Mouse (Mus musculus): ENCODE measurements around the gene Tmem62. TPM values are rescaled to one million over a fixed set of nuclear protein-coding genes. Genes with fewer than 3 reads are reported as not detected.
"Not testable (repeated sequence)": the region's sequence is repeated elsewhere in the genome, so short reads cannot be mapped to it uniquely, and the experiment has no call there.

Tmem62 gene
- polyA plus RNA-seq, 1 experiment from 2014 or later, result 4.1 TPM

DNA sequence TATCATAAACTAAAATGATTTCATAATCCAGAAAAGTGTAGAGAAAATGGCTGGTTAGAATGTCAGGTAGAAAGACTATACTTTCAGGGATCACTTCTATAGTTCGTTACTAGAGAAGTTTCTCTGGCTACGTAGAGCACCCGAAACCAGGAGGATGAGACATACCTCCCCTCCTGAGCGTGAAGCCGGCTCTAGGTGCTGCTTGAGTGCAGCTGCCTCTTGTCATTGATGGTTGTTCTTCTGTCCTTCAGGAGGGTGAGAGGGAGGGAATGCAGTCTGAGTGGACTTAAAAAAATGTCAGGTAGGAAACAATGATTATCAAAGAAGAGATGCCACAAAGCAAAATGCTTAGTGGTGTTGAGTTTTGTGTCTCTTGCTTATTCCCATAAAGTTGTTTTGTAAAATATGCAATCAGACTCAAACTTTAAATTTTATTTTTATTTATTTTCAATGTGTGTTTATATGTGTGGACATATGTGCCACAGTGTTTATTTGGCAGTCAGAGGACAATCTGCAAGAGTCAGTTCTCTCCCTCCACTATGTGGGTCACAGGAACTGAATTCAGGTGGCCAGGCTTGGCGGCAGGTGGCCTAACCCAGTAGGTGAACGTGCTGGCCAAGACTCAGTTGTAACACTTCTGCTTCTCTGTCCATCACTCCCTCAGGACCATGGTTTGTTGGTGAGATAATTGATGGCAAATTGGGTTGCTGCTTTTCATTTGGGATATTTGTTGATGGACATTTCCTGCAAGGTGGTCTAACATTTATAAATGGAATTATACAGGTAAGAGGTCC, 27.4 kb downstream of the Tmem62 start:
- no peak for DNase-seq (ENCODE audit: low spot score)
- 86% methylated on average over 7 of the region's 7 CpGs for WGBS
- H3K4me3 ChIP-seq, result no peak overlapping the region
- peaks cover 13% of the 10 kb centered on the region for H3K4me1 ChIP-seq (replicated peaks)
- no peaks in the 10 kb centered on the region for H3K9me3 ChIP-seq
- H3K27me3 ChIP-seq (ENCODE audit: insufficient read depth, poor library complexity, severe bottlenecking), result no peaks in the 10 kb centered on the region
- no peaks in the 10 kb centered on the region for H3K36me3 ChIP-seq
- H3K27ac ChIP-seq, result no peak overlapping the region

DNA sequence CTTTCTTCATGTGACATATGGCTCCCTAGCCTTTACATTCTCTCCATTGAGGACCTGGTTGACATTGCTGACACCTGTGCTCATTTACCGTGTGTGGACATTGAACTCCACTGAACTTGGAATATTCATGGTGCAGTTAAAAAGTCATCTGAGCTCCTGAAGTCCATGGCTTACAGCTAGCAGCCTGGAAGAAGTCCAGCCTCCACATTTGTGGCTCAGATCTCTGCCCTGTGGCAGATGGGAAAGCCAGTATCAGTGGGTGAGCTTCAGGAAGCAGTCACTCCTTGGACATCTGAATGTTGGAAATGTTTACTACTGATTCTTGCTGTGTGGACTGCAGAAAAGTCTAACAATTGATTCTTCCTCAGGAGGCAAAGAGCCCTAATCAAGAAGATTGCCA, 30.2 kb downstream of the Tmem62 start:
- Histone ChIP-seq H3K4me3 (no peak overlapping the region), H3K27ac (no peak overlapping the region), H3K9me3 (no peaks in the 10 kb centered on the region), H3K27me3 (ENCODE audit: insufficient read depth, poor library complexity, severe bottlenecking) (no peaks in the 10 kb centered on the region), H3K36me3 (peaks cover 12% of the 10 kb centered on the region), H3K4me1 (replicated peaks) (peaks cover 16% of the 10 kb centered on the region)
- WGBS, result 87% methylated on average over 1 of the region's 1 CpGs
- no peak for DNase-seq (ENCODE audit: low spot score)

DNA sequence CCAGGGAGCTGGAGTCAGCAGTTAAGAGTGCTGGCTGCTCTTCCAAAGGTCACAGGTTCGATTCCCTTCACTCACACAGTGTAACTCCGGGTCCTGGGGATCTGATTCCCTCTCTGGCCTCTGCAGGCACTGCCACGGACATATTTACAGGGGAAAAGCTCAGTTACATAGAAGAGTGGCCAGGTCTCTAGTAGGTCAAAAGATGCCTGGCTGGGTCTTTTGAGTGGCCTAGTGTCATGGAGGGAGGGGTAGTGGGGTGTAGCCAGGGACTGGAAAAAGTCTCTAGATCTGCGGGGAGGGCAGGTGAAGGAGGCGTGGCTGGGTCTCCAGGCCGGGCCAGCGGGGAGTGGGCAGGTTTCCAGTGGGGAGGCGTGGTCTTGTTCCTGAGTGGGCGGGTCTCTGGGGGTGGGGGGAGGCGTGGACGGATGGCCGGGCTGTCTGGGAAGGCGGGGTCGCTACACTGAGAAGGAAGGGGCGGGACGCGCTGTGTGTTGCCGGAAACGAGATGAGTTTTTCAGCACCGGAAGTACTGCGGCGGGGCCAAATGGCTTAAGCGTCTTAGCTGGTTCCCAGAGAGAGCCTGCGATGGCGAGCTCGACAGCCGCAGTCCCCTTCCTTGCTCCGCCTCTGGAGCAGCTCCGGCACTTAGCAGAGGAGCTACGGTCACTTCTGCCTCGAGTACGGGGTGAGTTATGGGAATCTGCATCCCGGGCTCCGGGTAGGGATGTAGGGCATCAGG, 31.3 kb downstream of the Tmem62 start, which contains the start of gene Ccndbp1:
Ccndbp1 (plus strand) TSS at position 479 of the 739 bp plus-strand sequence.
- Histone ChIP-seq H3K9me3 (no peaks in the 10 kb centered on the region), H3K27ac (peak within 1 kb of the TSS; percentile 83), H3K4me1 (replicated peaks) (peaks cover 16% of the 10 kb centered on the region), H3K4me3 (peak within 1 kb of the TSS; percentile 84), H3K27me3 (ENCODE audit: insufficient read depth, poor library complexity, severe bottlenecking) (no peaks in the 10 kb centered on the region), H3K36me3 (peaks cover 21% of the 10 kb centered on the region)
- WGBS, result 3% methylated on average over 34 of the region's 34 CpGs
- peak; percentile 91 for DNase-seq (ENCODE audit: low spot score)

DNA sequence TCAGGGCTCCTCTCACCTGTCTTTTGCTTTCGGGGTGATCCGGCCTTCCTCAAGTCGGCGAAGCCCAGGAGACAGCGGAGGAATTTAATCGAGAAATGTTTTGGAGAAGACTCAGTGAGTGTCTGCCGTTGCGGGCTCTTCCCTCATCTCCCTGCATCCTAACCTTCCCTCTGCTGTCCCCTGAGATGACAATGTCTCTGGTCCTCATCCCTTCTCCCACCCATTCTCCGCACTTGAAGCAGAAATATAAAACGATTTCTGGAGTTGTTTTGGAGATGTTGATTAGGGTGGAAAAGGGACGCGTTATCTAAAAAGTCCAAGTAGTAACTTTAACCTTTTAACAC, 31.8 kb downstream of the Tmem62 start:
- peak overlapping the region; percentile 83 for H3K27ac ChIP-seq
- H3K27me3 ChIP-seq (ENCODE audit: insufficient read depth, poor library complexity, severe bottlenecking), result no peaks in the 10 kb centered on the region
- peaks cover 16% of the 10 kb centered on the region for H3K4me1 ChIP-seq (replicated peaks)
- H3K36me3 ChIP-seq, result peaks cover 22% of the 10 kb centered on the region
- WGBS, result 3% methylated on average over 12 of the region's 12 CpGs
- DNase-seq (ENCODE audit: low spot score), result no peak
- H3K4me3 ChIP-seq, result peak overlapping the region; percentile 84
- no peaks in the 10 kb centered on the region for H3K9me3 ChIP-seq

DNA sequence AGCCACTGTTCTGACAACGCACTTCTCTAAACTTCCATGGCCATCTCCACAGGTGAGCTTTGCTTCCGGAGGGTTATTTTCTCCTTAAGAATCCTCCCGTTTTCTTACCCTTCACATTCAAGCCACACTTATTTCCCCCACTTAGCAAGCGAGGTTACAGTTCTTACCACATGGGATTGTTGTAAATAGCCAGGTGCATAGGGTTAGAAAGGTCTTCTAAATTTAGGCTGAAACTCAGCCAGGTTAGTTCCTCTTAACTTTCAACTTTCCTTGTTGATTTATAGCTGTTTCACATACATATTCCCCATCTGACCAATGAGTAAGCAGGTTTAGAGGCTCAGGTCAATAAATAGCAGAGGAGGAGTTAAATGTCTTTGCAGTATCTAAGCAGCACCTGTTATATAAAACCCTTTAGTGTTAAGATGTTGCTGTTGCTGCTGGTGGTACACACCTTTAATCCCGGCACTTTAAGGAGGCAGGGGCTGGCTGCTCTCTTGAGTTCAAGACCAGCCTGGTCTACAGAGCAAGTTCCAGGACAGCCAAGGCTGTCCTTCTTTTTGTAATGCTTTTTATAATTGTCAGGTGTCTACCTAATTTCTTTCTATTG, 32.4 kb downstream of the Tmem62 start:
- Histone ChIP-seq H3K9me3 (no peaks in the 10 kb centered on the region), H3K4me3 (peak overlapping the region; percentile 84), H3K36me3 (peaks cover 27% of the 10 kb centered on the region), H3K27ac (no peak overlapping the region), H3K4me1 (replicated peaks) (peaks cover 16% of the 10 kb centered on the region), H3K27me3 (ENCODE audit: insufficient read depth, poor library complexity, severe bottlenecking) (no peaks in the 10 kb centered on the region)
- 23% methylated on average over 5 of the region's 5 CpGs for WGBS
- DNase-seq (ENCODE audit: low spot score), result no peak

DNA sequence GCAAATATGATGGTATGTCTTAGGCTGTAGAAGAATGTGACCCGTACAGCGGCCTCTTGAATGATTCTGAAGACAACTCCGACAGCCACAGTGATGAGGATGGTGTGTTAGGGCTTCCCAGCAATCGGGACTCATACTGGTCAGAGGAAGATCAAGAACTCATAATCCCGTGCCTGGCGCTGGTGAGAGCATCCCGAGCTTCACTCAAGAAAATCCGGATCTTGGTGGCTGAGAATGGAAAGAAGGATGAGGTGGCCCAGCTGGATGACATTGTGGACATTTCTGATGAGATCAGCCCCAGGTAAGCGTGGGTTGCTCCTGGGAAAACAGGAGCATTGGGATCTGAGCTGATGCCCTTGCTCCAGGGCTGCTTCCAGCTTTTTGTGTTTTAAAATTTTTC, 35.9 kb downstream of the Tmem62 start:
- Histone ChIP-seq H3K27me3 (ENCODE audit: insufficient read depth, poor library complexity, severe bottlenecking) (no peaks in the 10 kb centered on the region), H3K4me3 (no peak overlapping the region), H3K27ac (no peak overlapping the region), H3K9me3 (peaks cover under 1% of the 10 kb centered on the region; the same call in 1 of the 2 replicates), H3K36me3 (peaks cover 58% of the 10 kb centered on the region), H3K4me1 (replicated peaks) (peaks cover 16% of the 10 kb centered on the region)
- 94% methylated on average over 9 of the region's 9 CpGs for WGBS
- DNase-seq (ENCODE audit: low spot score), result no peak

DNA sequence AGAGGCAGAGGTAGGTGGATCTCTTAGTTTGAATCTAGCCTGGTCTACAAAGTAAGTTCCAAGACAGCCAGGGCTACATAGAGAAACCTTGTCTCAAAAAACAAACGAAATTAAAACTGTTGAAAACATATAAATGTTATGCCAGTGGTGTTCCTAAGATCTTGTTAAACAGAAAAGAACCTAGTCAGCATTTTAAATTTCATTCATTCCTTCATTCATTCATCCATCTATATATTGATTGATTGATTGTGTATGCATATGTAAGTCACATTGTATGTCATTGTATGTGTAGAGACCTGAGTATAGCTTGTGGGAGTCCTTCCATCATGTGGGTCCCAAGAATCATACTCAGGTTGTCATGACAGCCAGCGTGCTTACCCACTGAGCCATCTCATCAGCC, 38.7 kb downstream of the Tmem62 start:
- 90% methylated on average over 2 of the region's 2 CpGs for WGBS
- DNase-seq (ENCODE audit: low spot score), result no peak
- peaks cover 3% of the 10 kb centered on the region; the same call in 1 of the 2 replicates for H3K9me3 ChIP-seq
- no peak overlapping the region for H3K4me3 ChIP-seq
- H3K27me3 ChIP-seq (ENCODE audit: insufficient read depth, poor library complexity, severe bottlenecking), result no peaks in the 10 kb centered on the region
- H3K27ac ChIP-seq, result no peak overlapping the region
- no peaks in the 10 kb centered on the region for H3K4me1 ChIP-seq (replicated peaks)
- peaks cover 64% of the 10 kb centered on the region for H3K36me3 ChIP-seq

DNA sequence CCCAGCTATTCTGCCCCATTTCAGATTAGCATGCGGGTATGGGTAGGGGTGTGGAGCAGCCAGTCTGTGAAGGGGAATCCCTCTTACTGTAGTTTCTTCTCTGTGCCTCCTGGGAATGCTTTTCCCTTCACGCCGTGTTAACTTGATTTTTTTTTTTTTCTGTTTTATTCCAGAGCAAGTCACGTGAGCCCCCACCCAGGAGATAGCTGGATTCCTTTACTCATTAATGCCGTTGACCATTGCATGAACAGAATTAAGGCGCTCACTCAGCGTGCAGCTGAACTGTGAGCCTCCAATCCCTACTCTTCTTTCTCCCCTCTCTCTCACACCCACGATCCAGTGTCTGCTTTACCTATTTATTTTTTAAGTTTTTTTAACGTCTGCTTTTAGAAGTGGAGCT, 39.4 kb downstream of the Tmem62 start:
- Histone ChIP-seq H3K27ac (no peak overlapping the region), H3K4me3 (no peak overlapping the region), H3K4me1 (replicated peaks) (no peaks in the 10 kb centered on the region), H3K9me3 (peaks cover 3% of the 10 kb centered on the region; the same call in 1 of the 2 replicates), H3K27me3 (ENCODE audit: insufficient read depth, poor library complexity, severe bottlenecking) (no peaks in the 10 kb centered on the region), H3K36me3 (peaks cover 60% of the 10 kb centered on the region)
- no peak for DNase-seq (ENCODE audit: low spot score)
- WGBS, result 86% methylated on average over 9 of the region's 9 CpGs

DNA sequence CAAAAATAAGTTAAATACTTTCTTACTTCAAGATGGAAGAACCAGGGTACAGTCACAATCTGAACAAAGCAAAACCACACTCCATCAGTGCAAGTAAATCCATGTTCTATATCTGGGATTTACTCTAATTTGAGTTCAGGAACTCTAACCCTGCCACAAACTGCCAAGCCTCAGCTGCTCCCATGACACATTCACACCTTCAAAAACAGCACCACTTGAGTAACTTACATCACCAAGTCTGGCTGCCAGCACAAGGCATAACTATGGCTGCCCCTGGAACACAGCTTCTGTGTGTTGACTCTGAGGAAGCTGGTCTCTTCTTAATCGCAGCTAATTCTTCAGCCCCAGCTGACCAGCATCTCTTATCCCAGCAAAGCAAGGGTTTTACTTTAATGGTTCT, 40.3 kb downstream of the Tmem62 start:
- Histone ChIP-seq H3K27me3 (ENCODE audit: insufficient read depth, poor library complexity, severe bottlenecking) (no peaks in the 10 kb centered on the region), H3K36me3 (peaks cover 51% of the 10 kb centered on the region), H3K27ac (no peak overlapping the region), H3K4me3 (no peak overlapping the region), H3K9me3 (peaks cover 3% of the 10 kb centered on the region; the same call in 1 of the 2 replicates), H3K4me1 (replicated peaks) (no peaks in the 10 kb centered on the region)
- no peak for DNase-seq (ENCODE audit: low spot score)
- 86% methylated on average over 1 of the region's 1 CpGs for WGBS

DNA sequence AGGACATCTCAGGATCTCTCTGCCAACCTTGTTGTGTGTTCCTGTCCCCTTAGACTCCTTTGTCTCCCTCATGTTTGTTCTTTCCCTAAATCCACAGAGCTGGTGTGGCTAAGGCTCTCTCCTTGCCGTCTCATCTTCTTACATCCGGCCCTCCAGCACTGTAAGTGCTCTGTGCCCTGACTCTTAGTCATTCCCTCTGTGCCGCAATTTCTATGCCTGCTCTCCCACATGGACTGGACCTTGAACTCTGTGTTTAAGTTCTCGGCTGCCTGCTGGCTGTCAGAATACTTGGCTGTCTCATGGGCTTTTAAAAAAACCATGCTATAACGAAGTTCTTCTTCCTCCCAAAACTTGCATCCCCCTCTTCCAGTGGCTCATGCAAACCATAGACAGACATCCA, 46.1 kb downstream of the Tmem62 start:
- Histone ChIP-seq H3K4me1 (replicated peaks) (no peaks in the 10 kb centered on the region), H3K9me3 (no peaks in the 10 kb centered on the region; the same call in 1 of the 2 replicates), H3K27me3 (ENCODE audit: insufficient read depth, poor library complexity, severe bottlenecking) (no peaks in the 10 kb centered on the region), H3K4me3 (no peak overlapping the region), H3K27ac (no peak overlapping the region), H3K36me3 (peaks cover 3% of the 10 kb centered on the region)
- DNase-seq (ENCODE audit: low spot score), result no peak
- 74% methylated on average over 5 of the region's 5 CpGs for WGBS

DNA sequence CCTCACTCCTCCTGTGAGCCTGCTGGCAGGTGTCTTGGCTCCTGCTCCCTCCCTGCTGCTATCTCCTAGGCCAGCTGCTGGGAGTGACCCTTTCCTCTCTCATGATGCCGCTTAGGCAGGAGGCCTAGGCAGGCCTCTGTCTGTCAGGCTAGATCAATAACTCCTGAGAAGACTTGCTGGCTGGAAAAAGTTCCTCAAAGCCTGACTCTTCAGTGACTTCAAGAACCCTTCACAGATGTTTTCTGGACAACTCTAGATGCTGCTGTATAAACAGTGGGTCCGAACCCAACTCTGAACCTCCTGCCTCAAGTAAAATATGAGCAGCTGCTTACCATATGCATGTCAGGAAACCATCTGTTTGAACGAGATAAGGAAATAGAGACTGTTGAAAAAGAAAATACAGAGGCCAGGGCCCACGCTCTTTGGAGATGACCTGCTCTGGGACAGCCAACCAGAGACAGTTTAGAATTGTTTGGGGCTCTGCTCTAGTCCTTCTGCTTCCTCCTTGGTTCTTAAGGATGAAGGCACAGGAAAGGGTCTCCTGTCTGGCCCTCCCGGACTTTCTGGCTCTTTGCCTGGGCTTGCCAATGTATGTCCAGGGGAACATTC, 60.0 kb downstream of the Tmem62 start, which contains the start of gene Epb42:
Epb42 (minus strand) TSS at position 340 of the 609 bp plus-strand sequence.
- Histone ChIP-seq H3K27me3 (ENCODE audit: insufficient read depth, poor library complexity, severe bottlenecking) (no peaks in the 10 kb centered on the region), H3K27ac (no peak within 1 kb of the TSS), H3K4me3 (no peak within 1 kb of the TSS), H3K9me3 (no peaks in the 10 kb centered on the region), H3K4me1 (replicated peaks) (no peaks in the 10 kb centered on the region), H3K36me3 (no peaks in the 10 kb centered on the region)
- 68% methylated on average over 5 of the region's 5 CpGs for WGBS
- DNase-seq (ENCODE audit: low spot score), result no peak

DNA sequence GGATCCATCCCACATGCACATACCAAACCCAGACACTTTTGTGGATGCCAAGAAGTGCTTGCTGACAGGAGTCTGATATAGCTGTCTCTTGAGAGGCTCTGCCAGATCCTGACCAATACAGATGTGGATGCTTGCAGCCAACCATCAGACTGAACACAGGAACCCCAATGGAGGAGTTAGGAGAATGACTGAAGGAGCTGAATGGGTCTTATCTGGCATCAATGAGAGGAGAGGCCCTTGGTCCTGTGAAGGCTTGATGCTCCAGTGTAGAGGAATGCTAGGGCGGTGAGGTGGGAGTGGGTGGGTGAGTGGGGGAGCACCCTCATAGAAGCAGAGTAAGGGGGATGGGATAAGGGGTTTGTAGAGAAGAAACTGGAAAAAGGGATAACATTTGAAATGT, 62.0 kb downstream of the Tmem62 start:
- not testable (repeated sequence) for H3K4me1 ChIP-seq (replicated peaks); DNase-seq (ENCODE audit: low spot score); H3K9me3 ChIP-seq; H3K27ac ChIP-seq; H3K4me3 ChIP-seq; H3K27me3 ChIP-seq (ENCODE audit: insufficient read depth, poor library complexity, severe bottlenecking); H3K36me3 ChIP-seq
- 89% methylated on average over 1 of the region's 1 CpGs for WGBS
